ENCODE assay signal across 11 mouse cellular contexts in genomic region chr13:53202439-53202830, GRCm38 (mm10).
A peak's percentile ranks its signal among the peaks of the same experiment; 100 is the strongest.
DNase-seq lines count a peak whose midpoint lies in the region; ATAC-seq and TF ChIP-seq lines count a peak whose summit lies in the region.
"Had no signal": no experiment of that assay in that cellular context is flagged by ENCODE, and none has a peak within 500 bp of the region (broad histone marks: within the 10 kb centered on the region; RNA-seq: fewer than 3 reads in every experiment).

No protein-coding gene starts in this region.

- H3K27ac ChIP-seq in kidney, postnatal 0 days: peak overlapping the region; percentile 92
- peak overlapping the region; percentile 77 for H3K27ac ChIP-seq in embryonic facial prominence, embryonic 10.5 days (replicated peaks)
- H3K27ac ChIP-seq in limb, embryonic 12.5 days: peak overlapping the region; percentile 97

- TF ChIP-seq CTCF in kidney, postnatal 0 days (IDR thresholded peaks at IDR 0.05; ENCODE audit: low read depth): no peak

- H3K4me1 ChIP-seq in kidney, postnatal 0 days (replicated peaks; ENCODE audit: insufficient read depth, low read length): peaks cover 20% of the 10 kb centered on the region
- H3K4me1 ChIP-seq in embryonic facial prominence, embryonic 10.5 days: peaks cover 85% of the 10 kb centered on the region
- H3K4me1 ChIP-seq in limb, embryonic 12.5 days (replicated peaks): peaks cover 98% of the 10 kb centered on the region
- H3K4me1 ChIP-seq: megakaryocyte, embryonic 14.5 days had no signal

- peak overlapping the region; percentile 36; the same call in 1 of the 2 replicates for H3K4me2 ChIP-seq in kidney, postnatal 0 days (ENCODE audit: low read length)
- peak overlapping the region; percentile 45 for H3K4me2 ChIP-seq in limb, embryonic 12.5 days

- H3K9me3 ChIP-seq in kidney, postnatal 0 days (replicated peaks; ENCODE audit: low read length): no peaks in the 10 kb centered on the region
- no peaks in the 10 kb centered on the region for H3K9me3 ChIP-seq in embryonic facial prominence, embryonic 10.5 days
- H3K9me3 ChIP-seq in limb, embryonic 12.5 days: no peaks in the 10 kb centered on the region

- no peak for DNase-seq in frontal cortex, postnatal 10 days (ENCODE audit: low spot score in 2 of 2)
- DNase-seq in kidney, postnatal 0 days (ENCODE audit: low spot score): no peak
- DNase-seq in kidney, postnatal 25 days: no peak
- DNase-seq in embryonic facial prominence, embryonic 10.5 days (ENCODE audit: low spot score): no peak
- DNase-seq in cerebellum, adult 9-11 months: no peak
- DNase-seq in gastrocnemius, adult 18-20 months (ENCODE audit: low spot score): no peak
- DNase-seq: adrenal gland, postnatal 14 days; cerebellum, postnatal 14 days had no signal

- H3K9ac ChIP-seq in kidney, postnatal 0 days (ENCODE audit: low read depth, low read length): no peak overlapping the region
- peak overlapping the region; percentile 40; the same call in 1 of the 2 replicates for H3K9ac ChIP-seq in limb, embryonic 12.5 days (replicated peaks)

- H3K36me3 ChIP-seq in kidney, postnatal 0 days (ENCODE audit: insufficient read depth, low read length): no peaks in the 10 kb centered on the region
- 0 out of 2 replicates have a peak, but pooled peaks cover 3% of the 10 kb centered on the region for H3K36me3 ChIP-seq in embryonic facial prominence, embryonic 10.5 days (replicated peaks)
- no peaks in the 10 kb centered on the region for H3K36me3 ChIP-seq in limb, embryonic 12.5 days

- 54% methylated on average over 5 of the region's 5 CpGs for WGBS in kidney, postnatal 0 days
- 58% methylated on average over 5 of the region's 5 CpGs for WGBS in embryonic facial prominence, embryonic 10.5 days
- 39% methylated on average over 5 of the region's 5 CpGs for WGBS in limb, embryonic 12.5 days

- ATAC-seq in frontal cortex, adult (ENCODE audit: low TSS enrichment): peak; percentile 50; the same call in 1 of the 2 replicates
- no peak for ATAC-seq in kidney, postnatal 0 days (replicated peaks; ENCODE audit: low FRiP score, low read depth)
- ATAC-seq in limb, embryonic 12.5 days (ENCODE audit: insufficient number of reproducible peaks, insufficient read depth, low FRiP score, low TSS enrichment, low read depth): no peak

- H3K27me3 ChIP-seq in kidney, postnatal 0 days (ENCODE audit: insufficient read depth, low read length): no peaks in the 10 kb centered on the region
- no peaks in the 10 kb centered on the region for H3K27me3 ChIP-seq in embryonic facial prominence, embryonic 10.5 days (replicated peaks; ENCODE audit: low read depth, poor library complexity, severe bottlenecking)
- H3K27me3 ChIP-seq in limb, embryonic 12.5 days: no peaks in the 10 kb centered on the region

- H3K4me3 ChIP-seq in kidney, postnatal 0 days (replicated peaks; ENCODE audit: low read depth, low read length): no peak overlapping the region
- H3K4me3 ChIP-seq in embryonic facial prominence, embryonic 10.5 days: no peak overlapping the region
- H3K4me3 ChIP-seq in limb, embryonic 12.5 days (replicated peaks): 0 out of 2 replicates have a peak overlapping the region, but pooled peaks have one; percentile 4
- H3K4me3 ChIP-seq: megakaryocyte, embryonic 14.5 days had no signal
